Mouse (Mus musculus) CH12.LX (cell line): ENCODE measurements at regions not wholly inside any gene's neighbourhood (a gene's known extent, or its start where the extent isn't known, plus 50 kb on each side); places are given as distances from the start of the nearest gene placed in this dataset.

ENCODE experiments used
- DNase-seq: peaks from one replicate; pipeline ENCODE4 v3.0.0-alpha.2; 2013; ENCODE audit errors: extremely low read depth
- H3K27ac ChIP-seq: 2 replicates; pipeline ENCODE4 v1.5.1; 2012; ENCODE audit warnings: low read depth, mild to moderate bottlenecking, control low read depth, moderate library complexity; ENCODE audit not compliant: insufficient read depth
- H3K27me3 ChIP-seq: replicated peaks from 2 replicates; pipeline ENCODE3; 2012; ENCODE audit warnings: inconsistent platforms
- H3K36me3 ChIP-seq, 2 experiments: replicated peaks in 1 of 2; 2 replicates each; pipeline versions ENCODE3 to v1.6.1; 2012; ENCODE audit warnings: inconsistent platforms in 1 of 2, low read length in 1 of 2, mild to moderate bottlenecking in 1 of 2, mixed read lengths in 1 of 2, moderate library complexity in 1 of 2; ENCODE audit not compliant: control insufficient read depth in 1 of 2, insufficient read depth in 1 of 2
- H3K4me1 ChIP-seq, 2 experiments: 2 replicates each; pipeline ENCODE4 v1.6.1; 2012; ENCODE audit warnings: inconsistent platforms in 1 of 2, moderate library complexity in 1 of 2; ENCODE audit not compliant: insufficient read depth in 2 of 2, control insufficient read depth in 1 of 2
- H3K4me2 ChIP-seq: 2 replicates; pipeline ENCODE4 v1.6.1; 2012; ENCODE audit warnings: low read depth, mild to moderate bottlenecking, control low read depth; ENCODE audit not compliant: poor library complexity, insufficient read depth, severe bottlenecking
- H3K4me3 ChIP-seq, 3 experiments: fragments of 150-350 bp in 1 of 3; sonication (generic) in 1 of 3; replicated peaks in 1 of 3; 2 replicates each; pipeline versions ENCODE3 to v1.5.1; 2011 to 2012; ENCODE audit warnings: low read depth in 2 of 3, low read length in 2 of 3, mild to moderate bottlenecking in 2 of 3, moderate library complexity in 2 of 3, control low read depth in 1 of 3, improper control_type of control experiment in 1 of 3, inconsistent platforms in 1 of 3, mixed read lengths in 1 of 3; ENCODE audit not compliant: poor library complexity in 1 of 3
- H3K79me2 ChIP-seq: replicated peaks from 2 replicates; pipeline ENCODE4 v1.6.1; 2012; ENCODE audit warnings: mild to moderate bottlenecking, moderate library complexity; ENCODE audit not compliant: control insufficient read depth, poor library complexity, insufficient read depth, severe bottlenecking; ENCODE audit errors: extremely low read depth
- H3K9ac ChIP-seq: 2 replicates; pipeline ENCODE4 v1.6.1; 2012; ENCODE audit warnings: low read depth, mild to moderate bottlenecking, control low read depth, moderate library complexity; ENCODE audit not compliant: insufficient read depth
- H3K9me3 ChIP-seq: replicated peaks from 2 replicates; pipeline ENCODE3; 2012; ENCODE audit warnings: low read length, inconsistent platforms, mixed read lengths
- CHD1 ChIP-seq: IDR thresholded peaks from 2 replicates; pipeline ENCODE4 v1.6.1; 2012; ENCODE audit warnings: low read depth, low read length, improper control_type of control experiment, inconsistent platforms
- EP300 ChIP-seq: IDR thresholded peaks from 2 replicates; pipeline ENCODE4 v1.6.1; 2011; ENCODE audit warnings: low read length, improper control_type of control experiment
- ETS1 ChIP-seq: conservative IDR thresholded peaks from 2 replicates; pipeline ENCODE4 v1.6.1; 2012; ENCODE audit warnings: low read depth, mild to moderate bottlenecking, inconsistent platforms, low read length, improper control_type of control experiment, moderate library complexity
- GABPA ChIP-seq: IDR thresholded peaks from 2 replicates; pipeline ENCODE4 v1.6.1; 2012; ENCODE audit warnings: low read depth, low read length, improper control_type of control experiment, inconsistent platforms; ENCODE audit not compliant: insufficient replicate concordance
- HCFC1 ChIP-seq: IDR thresholded peaks from 2 replicates; pipeline ENCODE4 v1.6.1; 2012; ENCODE audit warnings: low read depth, mild to moderate bottlenecking, inconsistent platforms, low read length, improper control_type of control experiment
- IRF4 ChIP-seq: IDR thresholded peaks from 2 replicates; pipeline ENCODE4 v1.6.1; 2014; ENCODE audit warnings: low read depth, mild to moderate bottlenecking, inconsistent platforms, low read length, improper control_type of control experiment
- JUN ChIP-seq: IDR thresholded peaks from 2 replicates; pipeline ENCODE4 v1.6.1; 2011; ENCODE audit warnings: low read depth, mild to moderate bottlenecking, low read length, improper control_type of control experiment, moderate library complexity; ENCODE audit not compliant: insufficient read depth
- KAT2A ChIP-seq: IDR thresholded peaks from 2 replicates; pipeline ENCODE4 v1.6.1; 2012; ENCODE audit warnings: low read length, improper control_type of control experiment, inconsistent platforms; ENCODE audit not compliant: insufficient replicate concordance
- MAFK ChIP-seq: IDR thresholded peaks from 2 replicates; pipeline ENCODE4 v1.6.1; 2011; ENCODE audit warnings: low read length, improper control_type of control experiment; ENCODE audit not compliant: insufficient replicate concordance
- MAX ChIP-seq: IDR thresholded peaks from 2 replicates; pipeline ENCODE4 v1.6.1; 2011; ENCODE audit warnings: low read length, improper control_type of control experiment
- MEF2A ChIP-seq: IDR thresholded peaks from 2 replicates; pipeline ENCODE4 v1.6.1; 2014; ENCODE audit warnings: low read depth, mild to moderate bottlenecking, inconsistent platforms, low read length, improper control_type of control experiment, borderline replicate concordance
- MYC ChIP-seq: IDR thresholded peaks from 2 replicates; pipeline ENCODE4 v1.6.1; 2011; ENCODE audit warnings: low read depth, mild to moderate bottlenecking, improper control_type of control experiment, low read length
- NELFE ChIP-seq: IDR thresholded peaks from 2 replicates; pipeline ENCODE4 v1.6.1; 2011; ENCODE audit warnings: low read depth, low read length, improper control_type of control experiment
- POLR2A ChIP-seq: IDR thresholded peaks from 2 replicates; pipeline ENCODE4 v1.6.1; 2011; ENCODE audit warnings: low read depth, mild to moderate bottlenecking, improper control_type of control experiment, low read length
- POLR2AphosphoS2 ChIP-seq: IDR thresholded peaks from 2 replicates; pipeline ENCODE4 v1.6.1; 2011; ENCODE audit warnings: low read depth, low read length, improper control_type of control experiment
- SIN3A ChIP-seq: IDR thresholded peaks from 2 replicates; pipeline ENCODE4 v1.6.1; 2012; ENCODE audit warnings: low read length, improper control_type of control experiment, inconsistent platforms
- SMC3 ChIP-seq: IDR thresholded peaks from 2 replicates; pipeline ENCODE4 v1.6.1; 2011; ENCODE audit warnings: low read depth, low read length, improper control_type of control experiment
- TCF12 ChIP-seq: IDR thresholded peaks from 2 replicates; pipeline ENCODE4 v1.6.1; 2014; ENCODE audit warnings: low read depth, mild to moderate bottlenecking, inconsistent platforms, low read length, improper control_type of control experiment
- USF1 ChIP-seq: IDR thresholded peaks from 2 replicates; pipeline ENCODE4 v1.6.1; 2014; ENCODE audit warnings: low read depth, mild to moderate bottlenecking, inconsistent platforms, low read length, improper control_type of control experiment
- ZKSCAN1 ChIP-seq: IDR thresholded peaks from 2 replicates; pipeline ENCODE4 v1.6.1; 2012; ENCODE audit warnings: low read depth, inconsistent platforms, low read length, improper control_type of control experiment, borderline replicate concordance
- ZMIZ1 ChIP-seq: IDR thresholded peaks from 2 replicates; pipeline ENCODE4 v1.6.1; 2012; ENCODE audit warnings: low read depth, mild to moderate bottlenecking, inconsistent platforms, low read length, improper control_type of control experiment
- dilution Hi-C: fragments of 300-500 bp; cut with MboI; formaldehyde crosslinking; loops from 2 replicates; pipeline ENCODE4 v1.14.3; 2020; ENCODE audit warnings: low sequenced_read_pairs; ENCODE audit not compliant: extremely low pct_unique_long_range_greater_than_20kb, extremely low pct_ligation_motif_present
- in situ Hi-C: fragments of 300-500 bp; cut with MboI; formaldehyde crosslinking; loops from 3 replicates; pipeline ENCODE4 v1.14.3; 2019; ENCODE audit warnings: low sequenced_read_pairs, low pct_ligation_motif_present, low pct_unique_long_range_greater_than_20kb, mixed read lengths

DNA sequence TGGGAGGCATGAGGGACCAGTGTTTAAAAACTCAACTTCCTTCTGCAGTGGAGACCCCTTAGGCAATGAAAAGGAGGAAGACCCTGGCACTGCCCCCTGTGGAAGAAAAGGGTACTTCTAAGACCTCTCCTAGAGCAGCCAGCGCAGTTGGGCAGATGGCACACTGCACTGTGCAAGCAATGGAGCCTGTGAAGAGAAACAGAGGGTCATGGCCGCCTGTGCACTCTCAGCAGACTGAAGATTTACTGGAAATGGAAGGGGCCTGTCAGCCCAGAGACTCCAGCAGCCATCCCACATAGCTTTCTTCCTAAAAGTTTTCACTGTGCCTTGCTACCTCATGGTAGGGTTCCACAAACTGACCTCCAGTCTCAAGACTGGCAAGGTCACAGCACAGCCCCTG lies 193.4 kb downstream of the Barhl2 start:
- in situ Hi-C loops, result no loop called here
- no peaks in the 10 kb centered on the region for H3K36me3 ChIP-seq
- dilution Hi-C loops, result no loop called here
- H3K4me1 ChIP-seq, result peaks cover 0 to 6% of the 10 kb centered on the region in 2 experiments; a peak in 2 of 4 replicates
- no peak for DNase-seq
- no peak overlapping the region for H3K27ac ChIP-seq
- H3K4me2 ChIP-seq, result no peak overlapping the region
- TF ChIP-seq TCF12 (no peak), SIN3A (no peak), JUN (no peak), ETS1 (no peak), KAT2A (no peak)
- no peaks in the 10 kb centered on the region for H3K27me3 ChIP-seq
- H3K9ac ChIP-seq, result no peak overlapping the region
- no peaks in the 10 kb centered on the region for H3K9me3 ChIP-seq
- no peaks in the 10 kb centered on the region for H3K79me2 ChIP-seq
- H3K4me3 ChIP-seq, result no peak overlapping the region

DNA sequence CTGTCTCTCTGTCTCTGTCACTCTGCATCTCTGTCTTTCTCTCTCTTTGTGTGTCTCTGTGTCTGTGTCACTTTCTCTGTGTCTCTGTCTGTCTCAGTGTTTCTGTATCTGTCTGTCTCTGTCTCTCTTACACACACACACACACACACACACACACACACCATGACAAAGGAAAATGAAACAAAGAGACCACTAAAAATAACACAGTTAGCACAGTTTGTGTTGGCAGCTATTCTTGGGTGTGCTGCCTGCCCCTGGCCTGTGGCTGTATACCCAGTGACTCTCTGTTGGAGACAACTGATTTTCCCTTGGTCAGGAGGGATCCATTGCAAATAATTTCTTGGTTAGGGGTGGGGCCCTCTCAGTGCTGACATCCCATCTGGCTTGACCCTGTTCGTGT lies 200.8 kb downstream of the Barhl2 start:
- H3K36me3 ChIP-seq, result no peaks in the 10 kb centered on the region
- H3K9me3 ChIP-seq, result no peaks in the 10 kb centered on the region
- TF ChIP-seq IRF4, result no peak
- no peak for TF ChIP-seq POLR2AphosphoS2
- no peak for TF ChIP-seq MAFK
- no peak for TF ChIP-seq MYC
- no peak for TF ChIP-seq SMC3
- no peak for TF ChIP-seq MEF2A
- no peak for TF ChIP-seq ETS1
- TF ChIP-seq ZKSCAN1, result no peak
- no peak for TF ChIP-seq CHD1
- no peak for TF ChIP-seq HCFC1
- no peak for TF ChIP-seq USF1
- no peak for TF ChIP-seq NELFE
- no peak for TF ChIP-seq POLR2A
- TF ChIP-seq MAX, result no peak
- no peak for TF ChIP-seq TCF12
- no peak for TF ChIP-seq GABPA
- no peak for TF ChIP-seq ZMIZ1
- no peak for TF ChIP-seq EP300
- H3K4me1 ChIP-seq, result peaks cover 0 to 7% of the 10 kb centered on the region in 2 experiments; a peak in 2 of 4 replicates
- H3K4me3 ChIP-seq, result no peak overlapping the region
- dilution Hi-C loops (no loop called here), in situ Hi-C loops (no loop called here)
- no peaks in the 10 kb centered on the region for H3K79me2 ChIP-seq
- DNase-seq, result no peak
- no peak overlapping the region for H3K9ac ChIP-seq
- H3K27me3 ChIP-seq, result no peaks in the 10 kb centered on the region
- no peak overlapping the region for H3K27ac ChIP-seq
- H3K4me2 ChIP-seq, result no peak overlapping the region
